Mouse (Mus musculus) cerebellum, postnatal 10 days (tissue): ENCODE results near the gene Slc25a22.

ENCODE experiments used
- DNase-seq, 2 experiments: peaks; one replicate each; pipeline ENCODE4 v3.0.0; 2021; ENCODE audit warnings: mixed read lengths in 2 of 2

The Slc25a22 gene

GRCm38 (mm10) chr7:141471236-141471635 is 33.5 kb upstream of the Slc25a22 start:
- no peak for DNase-seq

DNA sequence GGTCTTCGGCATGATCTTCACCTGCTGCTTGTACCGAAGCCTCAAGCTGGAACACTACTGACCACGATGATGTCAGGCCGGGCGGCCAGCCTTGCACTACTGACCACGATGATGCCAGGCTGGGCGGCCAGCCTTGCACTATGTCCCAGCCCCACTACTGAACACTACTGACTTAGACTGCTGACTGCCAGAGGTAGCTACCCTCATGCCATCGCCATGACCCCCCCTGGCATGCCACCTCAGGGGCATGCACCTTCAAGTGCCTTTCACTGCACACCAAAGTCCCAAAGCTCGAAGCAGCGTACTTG is 32.9 kb upstream of the Slc25a22 start:
- no peak for DNase-seq

- peak in 1 of 2 experiments; percentile 10 for DNase-seq
Measured at GRCm38 (mm10) chr7:141469901-141470636, 32.4 kb upstream of the Slc25a22 start.

DNA sequence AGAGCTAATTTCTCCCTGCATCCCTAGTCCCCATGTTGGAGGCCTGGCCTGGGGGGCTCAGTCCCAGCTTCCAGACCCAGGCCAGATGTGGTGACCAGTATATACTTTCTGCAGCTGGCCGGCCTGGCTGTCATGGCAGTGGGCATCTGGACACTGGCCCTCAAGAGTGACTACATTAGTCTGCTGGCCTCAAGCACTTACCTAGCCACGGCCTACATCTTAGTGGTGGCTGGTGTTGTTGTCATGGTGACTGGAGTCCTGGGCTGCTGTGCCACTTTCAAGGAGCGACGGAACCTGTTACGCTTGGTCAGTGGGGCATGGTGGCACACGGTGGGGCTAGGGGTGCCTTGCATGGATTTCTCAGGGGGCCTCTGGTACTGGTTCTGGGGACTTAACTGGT is 31.7 kb upstream of the Slc25a22 start:
- DNase-seq = peak in 1 of 2 experiments; percentile 13

DNA sequence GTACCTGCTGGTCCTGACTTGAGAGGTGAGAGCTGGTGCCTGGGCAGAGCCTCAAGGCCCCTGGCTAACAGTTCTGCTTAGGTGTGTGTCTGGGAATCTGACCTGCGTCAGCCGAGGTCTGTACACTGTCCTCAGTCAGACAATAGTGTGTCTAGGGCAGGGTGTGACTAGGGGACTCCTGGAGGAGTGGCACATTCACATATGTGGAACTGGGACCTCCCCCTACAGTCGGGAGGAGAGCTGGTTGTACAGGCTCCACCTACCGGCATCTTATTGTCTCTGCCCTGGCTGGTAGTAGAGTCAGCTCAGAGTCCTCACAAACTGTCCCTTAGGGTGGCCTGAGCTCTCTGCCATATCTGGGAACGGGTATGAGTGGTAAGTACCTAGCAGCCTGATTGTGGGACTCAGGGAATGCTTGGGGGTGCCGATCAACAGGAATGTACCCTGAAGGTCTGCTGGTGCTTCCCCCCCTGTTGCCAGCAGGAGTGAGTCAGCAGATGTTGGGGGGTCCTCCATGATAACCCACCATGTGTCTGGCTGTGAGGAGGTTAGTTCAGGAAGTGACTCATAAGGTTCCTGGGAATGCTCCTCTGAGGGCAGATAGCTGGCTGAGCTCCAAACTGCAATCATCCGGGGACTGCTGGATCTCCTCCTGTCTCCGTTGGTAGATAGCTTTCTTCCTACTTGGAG is 31.0 kb upstream of the Slc25a22 start:
- peak; percentile 74 for DNase-seq

DNA sequence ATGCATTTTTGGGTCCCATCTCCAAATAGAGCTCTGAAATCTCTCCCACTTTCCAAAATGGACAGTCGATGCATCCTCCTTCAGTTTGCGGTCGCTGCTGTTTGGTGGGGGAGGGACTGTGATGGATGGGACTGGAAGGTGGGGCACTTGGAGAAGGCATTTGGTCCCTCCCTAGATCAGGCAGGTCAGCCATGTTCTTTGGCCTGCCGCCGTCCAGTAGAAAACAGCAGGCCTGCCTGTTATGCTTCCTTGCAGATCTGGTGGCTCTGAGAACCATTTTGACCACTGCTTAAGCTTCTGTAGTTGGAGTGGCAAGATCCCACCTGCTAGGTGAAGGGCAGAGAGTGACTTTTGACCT is 30.5 kb upstream of the Slc25a22 start:
- DNase-seq = peak in 1 of 2 experiments; percentile 26

GRCm38 (mm10) chr7:141467230-141468030 is 29.7 kb upstream of the Slc25a22 start, which contains the start of gene Cd151:
TSS of gene Cd151 (plus strand) at chr7:141467392.
- peak; percentile 75 to 76 for DNase-seq

DNA sequence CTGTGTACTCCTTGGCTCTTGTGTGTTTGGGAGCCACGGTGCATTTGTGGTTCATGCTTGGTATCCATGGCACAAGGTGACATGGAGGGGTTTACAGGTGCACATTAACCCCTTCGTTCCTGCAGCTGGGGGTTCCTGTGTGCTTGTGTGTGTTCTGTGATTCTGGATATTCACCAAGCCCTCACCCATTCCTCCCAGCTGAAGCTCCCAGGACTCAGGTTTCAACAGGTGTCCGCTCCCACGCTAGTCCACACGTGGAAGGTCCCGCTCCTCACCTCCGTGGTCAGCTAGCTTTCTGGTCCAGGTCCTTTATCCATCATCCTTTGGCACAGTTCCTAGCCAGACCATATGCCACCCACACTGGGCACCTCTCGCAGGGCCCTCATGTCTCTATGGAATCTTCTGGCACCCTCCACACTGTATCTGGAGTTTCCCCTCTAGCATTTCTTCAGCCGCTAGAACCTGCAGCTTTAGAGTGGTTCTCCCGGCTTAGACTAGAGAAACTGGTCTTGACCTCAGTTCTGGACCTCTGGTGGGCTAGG is 29.0 kb upstream of the Slc25a22 start:
- peak in 1 of 2 experiments; percentile 40 for DNase-seq

DNA sequence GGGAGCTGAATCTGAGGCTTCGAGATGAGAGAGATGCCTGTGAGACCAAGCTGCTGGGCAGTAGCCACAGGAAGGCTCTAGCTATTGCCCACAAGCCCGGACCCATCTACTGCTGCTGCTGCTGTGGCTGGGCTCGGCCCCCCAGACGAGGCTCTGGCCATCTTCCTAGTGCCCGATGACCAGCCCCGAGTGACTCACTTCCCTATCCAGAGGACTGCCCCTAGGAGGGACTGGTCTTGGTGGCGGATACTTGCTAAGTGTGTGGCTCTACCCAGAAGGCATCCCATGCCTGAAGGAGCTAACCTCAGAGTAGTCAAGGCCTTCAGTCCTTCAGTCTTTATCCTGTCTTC is 28.3 kb upstream of the Slc25a22 start:
- no peak for DNase-seq

- no peak for DNase-seq
Measured at GRCm38 (mm10) chr7:141465388-141466044, 27.8 kb upstream of the Slc25a22 start.

GRCm38 (mm10) chr7:141464603-141465201 is 27.0 kb upstream of the Slc25a22 start:
- peak; percentile 23 to 26 for DNase-seq

GRCm38 (mm10) chr7:141463824-141464602 is 26.3 kb upstream of the Slc25a22 start:
- peak in 1 of 2 experiments; percentile 37 for DNase-seq

DNA sequence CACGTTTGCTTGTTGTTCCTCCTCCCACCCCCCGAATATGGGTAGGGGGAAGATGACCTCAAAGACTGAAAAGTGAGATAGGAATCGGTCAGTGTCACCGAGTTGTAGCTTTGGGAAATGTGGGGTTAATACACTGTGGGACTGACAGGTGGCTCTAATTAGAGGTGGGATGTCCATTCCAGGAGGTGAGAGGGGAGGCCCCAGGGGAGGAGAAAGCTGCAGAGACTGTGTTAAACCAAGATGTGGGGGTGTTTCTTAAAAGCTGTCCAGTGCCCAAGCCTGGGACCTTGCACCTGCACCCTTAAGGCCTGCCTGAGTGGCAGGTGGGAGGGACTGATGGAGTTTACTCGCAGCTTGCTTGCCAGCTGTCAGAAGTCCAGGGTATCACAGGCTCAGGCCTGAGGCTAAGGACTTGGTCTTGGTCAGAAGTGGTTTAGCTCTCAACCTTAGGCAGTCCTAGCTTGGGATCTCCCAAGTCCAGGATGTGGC is 24.7 kb upstream of the Slc25a22 start:
- peak in 1 of 2 experiments; percentile 48 for DNase-seq

GRCm38 (mm10) chr7:141461521-141462332 is 24.0 kb upstream of the Slc25a22 start:
- peak in 1 of 2 experiments; percentile 27 for DNase-seq

DNA sequence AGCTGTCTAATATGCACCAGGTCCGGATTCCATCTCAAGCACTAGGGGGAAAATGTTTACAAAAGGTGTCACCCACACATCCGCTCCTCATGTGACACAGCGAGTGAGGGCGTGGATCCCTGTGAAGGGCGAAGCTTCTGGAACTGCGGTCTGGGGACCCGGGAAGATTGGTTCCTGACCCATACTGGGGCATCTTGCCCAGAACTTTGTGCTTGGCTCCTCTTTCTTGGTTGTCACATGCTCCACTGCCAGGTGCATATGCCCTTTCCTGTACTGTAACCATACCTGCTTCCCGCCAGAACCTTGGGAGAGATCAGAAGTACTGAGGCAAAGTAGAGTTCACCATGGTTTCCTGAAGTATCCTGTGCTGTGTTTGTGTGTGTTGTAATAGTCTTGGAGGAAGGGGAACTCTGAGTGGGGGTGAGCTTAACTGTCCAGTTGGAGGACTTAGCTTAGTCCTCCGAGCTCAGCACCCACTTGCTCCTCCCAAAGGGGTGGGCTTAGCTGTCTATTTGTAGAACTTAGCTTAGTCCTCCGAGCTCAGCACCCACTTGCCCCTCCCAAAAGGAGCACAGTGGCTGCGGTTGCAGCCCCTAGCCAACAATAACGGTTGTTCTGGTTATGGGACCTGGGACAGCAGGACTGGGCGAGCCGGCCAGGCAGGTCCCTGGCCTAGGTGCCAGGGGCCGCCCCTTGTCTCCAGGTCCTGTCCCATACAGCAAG is 22.9 kb upstream of the Slc25a22 start, which contains the start of gene Cracr2b:
TSS of gene Cracr2b (plus strand) at position 704 of the 723 bp plus-strand sequence.
- peak in 1 of 2 experiments; percentile 26 for DNase-seq

DNA sequence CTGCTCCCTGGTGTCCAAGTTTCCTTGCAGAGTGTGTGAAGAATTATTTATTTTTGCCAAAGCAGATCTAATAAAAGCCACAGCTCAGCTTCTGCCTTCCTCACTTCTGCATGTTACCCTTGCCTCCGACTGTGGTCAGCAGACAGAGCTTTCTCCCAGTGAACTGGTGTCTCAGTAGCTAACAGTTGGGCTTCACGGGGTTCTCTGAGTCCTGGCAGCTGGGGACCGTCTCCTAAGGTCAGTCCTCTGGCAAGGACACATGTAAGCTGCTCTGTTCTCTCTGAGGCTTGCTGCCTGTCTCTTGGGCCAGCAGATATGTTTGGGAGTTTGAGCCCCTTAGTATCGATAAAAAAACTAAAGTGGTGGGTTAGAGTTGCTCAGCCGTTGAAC is 22.3 kb upstream of the Slc25a22 start:
- no peak for DNase-seq

- DNase-seq = peak; percentile 71 to 73
Measured at GRCm38 (mm10) chr7:141459301-141459711, 21.6 kb upstream of the Slc25a22 start.

- DNase-seq = peak in 1 of 2 experiments; percentile 22
Measured at GRCm38 (mm10) chr7:141458661-141459060, 21.0 kb upstream of the Slc25a22 start.

DNA sequence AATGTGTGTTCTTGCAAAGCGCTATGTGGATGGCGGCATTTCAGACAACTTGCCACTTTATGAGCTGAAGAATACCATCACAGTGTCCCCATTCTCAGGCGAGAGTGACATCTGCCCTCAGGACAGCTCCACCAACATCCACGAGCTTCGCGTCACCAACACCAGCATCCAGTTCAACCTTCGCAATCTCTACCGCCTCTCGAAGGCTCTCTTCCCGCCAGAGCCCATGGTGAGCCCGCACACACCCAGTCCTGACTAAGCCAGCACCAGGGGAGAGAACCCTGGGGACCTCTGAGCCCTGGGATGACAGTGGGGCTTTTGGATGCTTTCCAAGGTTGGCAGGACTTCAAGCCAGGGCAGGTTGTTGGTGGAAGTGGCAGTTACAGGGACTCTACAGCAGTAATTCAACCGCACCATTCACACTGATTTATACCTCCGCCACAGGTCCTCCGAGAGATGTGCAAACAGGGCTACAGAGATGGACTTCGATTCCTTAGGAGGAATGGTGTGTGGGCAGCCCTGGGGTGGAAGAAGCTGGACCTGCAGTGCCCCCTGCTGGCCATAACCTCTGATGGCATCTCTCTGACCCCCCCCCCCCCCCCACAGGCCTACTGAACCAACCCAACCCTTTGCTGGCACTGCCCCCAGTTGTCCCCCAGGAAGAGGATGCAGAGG is 20.4 kb upstream of the Slc25a22 start:
- peak; percentile 63 to 72 for DNase-seq
